Mouse (Mus musculus) stomach, postnatal 0 days (tissue): ENCODE measurements around the gene Plcl1. TPM values are rescaled to one million over a fixed set of nuclear protein-coding genes. Genes with fewer than 3 reads are reported as not detected.
A peak's percentile ranks its signal among the peaks of the same experiment; 100 is the strongest.

ENCODE experiments used
- ATAC-seq: fragments of 200-750 bp; cut with Nextera tagmentation; 2 replicates; pipeline ENCODE4 v1.8.0; 2017; ENCODE audit not compliant: low FRiP score, low TSS enrichment
- DNase-seq: peaks from one replicate; pipeline ENCODE4 v3.0.0-alpha.2; 2016; ENCODE audit warnings: low spot score
- H3K27ac ChIP-seq: fragments of 300-500 bp; sonication (generic); replicated peaks from 2 replicates; pipeline ENCODE4 v1.5.1; 2014; ENCODE audit warnings: mild to moderate bottlenecking, control low read depth
- H3K27me3 ChIP-seq: fragments of 300-500 bp; sonication (generic); 2 replicates; pipeline ENCODE4 v1.6.1; 2014; ENCODE audit warnings: low read length; ENCODE audit not compliant: control insufficient read depth, insufficient read depth
- H3K36me3 ChIP-seq: fragments of 300-500 bp; sonication (generic); 2 replicates; pipeline ENCODE4 v1.6.1; 2014; ENCODE audit warnings: low read length, mixed read lengths; ENCODE audit not compliant: control insufficient read depth, insufficient read depth
- H3K4me1 ChIP-seq: fragments of 300-500 bp; sonication (generic); replicated peaks from 2 replicates; pipeline ENCODE4 v1.6.1; 2014; ENCODE audit warnings: antibody characterized with exemption; ENCODE audit not compliant: control insufficient read depth, insufficient read depth
- H3K4me2 ChIP-seq: fragments of 300-500 bp; sonication (generic); replicated peaks from 2 replicates; pipeline ENCODE4 v1.6.1; 2014; ENCODE audit warnings: low read depth, mild to moderate bottlenecking, control low read depth, moderate library complexity
- H3K4me3 ChIP-seq: fragments of 300-500 bp; sonication (generic); 2 replicates; pipeline ENCODE4 v1.5.1; 2014; ENCODE audit warnings: low read depth, low read length, control low read depth
- H3K9ac ChIP-seq: fragments of 300-500 bp; sonication (generic); 2 replicates; pipeline ENCODE4 v1.6.1; 2014; ENCODE audit warnings: mild to moderate bottlenecking, low read length, control low read depth, mixed read lengths
- H3K9me3 ChIP-seq: fragments of 300-500 bp; sonication (generic); 2 replicates; pipeline ENCODE4 v1.6.1; 2016; ENCODE audit warnings: low read length; ENCODE audit not compliant: control insufficient read depth
- CTCF ChIP-seq: IDR thresholded peaks from 2 replicates; pipeline ENCODE4 v1.5.1; 2016; ENCODE audit warnings: antibody characterized with exemption, low read depth, mild to moderate bottlenecking, moderate library complexity
- EP300 ChIP-seq: optimal IDR thresholded peaks from 2 replicates; pipeline ENCODE3; 2016; ENCODE audit warnings: antibody characterized with exemption
- WGBS: fragments of 180-500 bp; shearing (Covaris S2); extraction: QIAGEN DNeasy Blood & Tissue Kit; methylation state at CpG from one replicate; pipeline ENCODE4 v1.1.7; 2014; 5-methylcytosine and 5-hydroxymethylcytosine counted together
- polyA plus RNA-seq: library from polyadenylated mRNA; unstranded; fragments of >200 nt; fragmentation: Nextera tagmentation; extraction: Ambion mirVana; gene quantifications from 2 replicates; pipeline ENCODE4 v1.2.1, GENCODE M21; 2015

The Plcl1 gene
- polyA plus RNA-seq, 1 experiment from 2014 or later, result 1.7 TPM

GRCm38 (mm10) chr1:55600496-55600895 lies 194.8 kb downstream of the Plcl1 start:
- ATAC-seq (no peak), DNase-seq (peak; percentile 23)
- Histone ChIP-seq H3K4me2 (no peak overlapping the region), H3K36me3 (no peaks in the 10 kb centered on the region), H3K4me3 (no peak overlapping the region), H3K9me3 (no peaks in the 10 kb centered on the region), H3K27me3 (no peaks in the 10 kb centered on the region), H3K4me1 (no peaks in the 10 kb centered on the region), H3K27ac (no peak overlapping the region), H3K9ac (no peak overlapping the region)
- TF ChIP-seq CTCF, result no peak
- no peak for TF ChIP-seq EP300
- 20% methylated on average over 1 of the region's 1 CpGs for whole genome bisulfite sequencing

- Histone ChIP-seq H3K27me3 (no peaks in the 10 kb centered on the region), H3K9me3 (no peaks in the 10 kb centered on the region), H3K4me3 (no peak overlapping the region), H3K4me2 (no peak overlapping the region), H3K9ac (no peak overlapping the region), H3K36me3 (no peaks in the 10 kb centered on the region), H3K4me1 (no peaks in the 10 kb centered on the region), H3K27ac (no peak overlapping the region)
- 63% methylated on average over 4 of the region's 4 CpGs for WGBS
- ATAC-seq (no peak), DNase-seq (no peak)
- TF ChIP-seq CTCF (no peak), EP300 (no peak)
These were observed 198.9 kb downstream of the Plcl1 start for GRCm38 (mm10) chr1:55604593-55604992.

- H3K4me1 ChIP-seq, result no peaks in the 10 kb centered on the region
- no peaks in the 10 kb centered on the region for H3K9me3 ChIP-seq
- TF ChIP-seq EP300 (no peak), CTCF (no peak)
- WGBS, result 84% methylated on average over 4 of the region's 4 CpGs
- H3K36me3 ChIP-seq, result no peaks in the 10 kb centered on the region
- H3K4me2 ChIP-seq, result no peak overlapping the region
- no peaks in the 10 kb centered on the region for H3K27me3 ChIP-seq
- no peak overlapping the region for H3K27ac ChIP-seq
- no peak overlapping the region for H3K9ac ChIP-seq
- no peak for DNase-seq
- H3K4me3 ChIP-seq, result no peak overlapping the region
- ATAC-seq, result no peak
These were observed 199.7 kb downstream of the Plcl1 start for GRCm38 (mm10) chr1:55605450-55605849.

DNA sequence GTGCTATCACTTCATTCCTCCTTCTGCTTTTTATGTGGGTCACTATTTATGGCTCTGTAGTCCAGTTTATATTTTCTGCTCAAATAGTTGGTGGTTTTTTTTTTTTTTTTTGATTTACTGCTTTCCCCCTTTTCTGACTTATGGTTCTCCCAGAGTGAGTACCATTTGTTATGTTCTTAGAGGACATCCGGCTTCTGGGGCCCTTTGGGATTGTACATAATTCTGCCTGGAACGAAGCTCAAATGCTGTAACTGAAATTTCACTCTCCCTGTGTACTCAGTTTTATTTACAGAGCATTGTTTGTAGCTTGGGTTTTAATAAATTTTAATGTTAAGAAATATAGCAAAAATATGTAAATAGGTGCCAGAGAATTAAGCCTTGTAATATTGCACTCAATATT lies 200.2 kb downstream of the Plcl1 start:
- no peaks in the 10 kb centered on the region for H3K36me3 ChIP-seq
- no peak for DNase-seq
- WGBS, result 40% methylated on average over 2 of the region's 2 CpGs
- H3K27ac ChIP-seq, result no peak overlapping the region
- no peaks in the 10 kb centered on the region for H3K4me1 ChIP-seq
- H3K4me3 ChIP-seq, result no peak overlapping the region
- no peak for ATAC-seq
- H3K9me3 ChIP-seq, result no peaks in the 10 kb centered on the region
- no peak overlapping the region for H3K9ac ChIP-seq
- H3K4me2 ChIP-seq, result no peak overlapping the region
- no peak for TF ChIP-seq EP300
- no peak for TF ChIP-seq CTCF
- H3K27me3 ChIP-seq, result no peaks in the 10 kb centered on the region

DNA sequence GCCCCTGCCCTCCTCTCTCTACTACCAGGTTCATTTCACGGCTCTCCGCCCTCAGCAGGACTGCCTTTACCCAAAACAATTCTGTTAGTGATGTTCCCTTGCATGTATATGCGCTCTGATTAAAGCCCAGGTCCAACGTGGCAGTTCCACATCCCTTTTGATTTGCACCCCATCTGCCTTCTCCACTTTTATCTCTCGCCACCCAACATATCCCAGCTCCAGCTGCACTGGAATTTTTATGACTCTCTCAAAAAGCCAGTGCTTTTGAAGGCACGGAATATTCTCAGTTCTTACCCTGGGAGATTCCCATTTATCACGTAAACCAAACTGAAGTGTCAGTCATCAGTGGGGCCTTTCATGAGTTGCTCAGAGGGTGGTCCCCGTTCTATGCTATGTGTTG lies 200.7 kb downstream of the Plcl1 start:
- Histone ChIP-seq H3K27me3 (no peaks in the 10 kb centered on the region), H3K4me2 (no peak overlapping the region), H3K27ac (no peak overlapping the region), H3K4me3 (no peak overlapping the region), H3K9ac (no peak overlapping the region), H3K36me3 (no peaks in the 10 kb centered on the region), H3K4me1 (no peaks in the 10 kb centered on the region), H3K9me3 (no peaks in the 10 kb centered on the region)
- DNase-seq, result no peak
- 53% methylated on average over 8 of the region's 8 CpGs for WGBS
- no peak for ATAC-seq
- no peak for TF ChIP-seq CTCF
- TF ChIP-seq EP300, result no peak

DNA sequence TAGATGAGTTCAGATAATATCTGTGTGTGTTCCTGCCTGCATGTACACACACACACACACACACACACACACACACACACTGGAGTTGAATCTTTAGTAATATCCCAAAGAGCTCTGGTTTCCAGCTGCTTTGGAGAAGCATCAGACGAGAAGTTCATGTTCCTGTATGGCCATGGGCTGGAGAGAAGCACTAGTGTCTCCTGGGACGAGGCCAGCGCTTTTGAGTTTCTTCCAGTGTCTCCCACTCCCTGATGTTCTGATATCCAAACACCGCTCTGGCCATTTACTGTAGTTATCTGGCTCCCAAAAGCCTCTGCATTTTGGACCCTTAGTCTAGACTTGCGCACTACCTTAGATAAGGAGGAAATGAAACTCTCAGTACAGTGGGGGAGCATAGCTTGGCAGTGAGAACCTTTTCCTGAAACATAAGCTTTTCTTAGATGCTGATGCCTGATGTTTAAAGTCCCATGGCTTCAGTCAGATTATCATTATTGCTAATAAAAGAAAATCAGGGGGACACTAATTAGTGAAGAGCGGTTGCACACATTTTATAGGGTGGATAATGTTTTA lies 207.1 kb downstream of the Plcl1 start:
- ATAC-seq (no peak), DNase-seq (no peak)
- no peaks in the 10 kb centered on the region for H3K36me3 ChIP-seq
- H3K9me3 ChIP-seq, result no peaks in the 10 kb centered on the region
- H3K9ac ChIP-seq, result no peak overlapping the region
- H3K4me3 ChIP-seq, result no peak overlapping the region
- WGBS, result 64% methylated on average over 6 of the region's 6 CpGs
- no peak for TF ChIP-seq EP300
- no peak for TF ChIP-seq CTCF
- no peak overlapping the region for H3K4me2 ChIP-seq
- no peaks in the 10 kb centered on the region for H3K4me1 ChIP-seq
- H3K27ac ChIP-seq, result no peak overlapping the region
- H3K27me3 ChIP-seq, result no peaks in the 10 kb centered on the region
